Mouse (Mus musculus) lung, postnatal 0 days (tissue): ENCODE results near the gene Fam184a. TPM values are rescaled to one million over a fixed set of nuclear protein-coding genes. Genes with fewer than 3 reads are reported as not detected.

Experiments
- ATAC-seq: fragments of 200-750 bp; cut with Nextera tagmentation; 2 replicates; pipeline ENCODE4 v1.8.0; 2017; ENCODE audit warnings: moderate library complexity
- DNase-seq: peaks from one replicate; pipeline ENCODE4 v3.0.0-alpha.2; 2016; ENCODE audit warnings: low spot score
- H3K27ac ChIP-seq: fragments of 300-500 bp; sonication (generic); 2 replicates; pipeline ENCODE4 v1.5.1; 2014; ENCODE audit warnings: antibody characterized with exemption, mild to moderate bottlenecking, low read length, mixed read lengths
- H3K27me3 ChIP-seq: fragments of 300-500 bp; sonication (generic); replicated peaks from 2 replicates; pipeline ENCODE4 v1.6.1; 2014; ENCODE audit warnings: low read length, mixed read lengths; ENCODE audit not compliant: insufficient read depth
- H3K36me3 ChIP-seq: fragments of 300-500 bp; sonication (generic); 2 replicates; pipeline ENCODE4 v1.6.1; 2014; ENCODE audit warnings: low read length, mixed read lengths; ENCODE audit not compliant: insufficient read depth
- H3K4me1 ChIP-seq: fragments of 300-500 bp; sonication (generic); 2 replicates; pipeline ENCODE4 v1.6.1; 2014; ENCODE audit warnings: antibody characterized with exemption, low read depth, low read length, mixed read lengths; ENCODE audit not compliant: insufficient read depth
- H3K4me2 ChIP-seq: fragments of 300-500 bp; sonication (generic); replicated peaks from 2 replicates; pipeline ENCODE4 v1.6.1; 2014; ENCODE audit warnings: low read depth, mild to moderate bottlenecking, low read length, moderate library complexity, mixed read lengths
- H3K4me3 ChIP-seq: fragments of 300-500 bp; sonication (generic); 2 replicates; pipeline ENCODE4 v1.5.1; 2014; ENCODE audit warnings: low read depth, low read length
- H3K9ac ChIP-seq: fragments of 300-500 bp; sonication (generic); replicated peaks from 2 replicates; pipeline ENCODE4 v1.6.1; 2014; ENCODE audit warnings: low read depth, mild to moderate bottlenecking
- H3K9me3 ChIP-seq: fragments of 300-500 bp; sonication (generic); 2 replicates; pipeline ENCODE4 v1.6.1; 2016; ENCODE audit warnings: low read length, mixed read lengths
- CTCF ChIP-seq: IDR thresholded peaks from 2 replicates; pipeline ENCODE4 v1.5.1; 2016; ENCODE audit warnings: antibody characterized with exemption, mild to moderate bottlenecking
- EP300 ChIP-seq: IDR thresholded peaks from 2 replicates; pipeline ENCODE4 v1.6.1; 2016; ENCODE audit warnings: antibody characterized with exemption, mild to moderate bottlenecking, control low read depth
- WGBS: fragments of 180-500 bp; shearing (Covaris S2); extraction: QIAGEN DNeasy Blood & Tissue Kit; methylation state at CpG from one replicate; pipeline ENCODE4 v1.1.7; 2014; 5-methylcytosine and 5-hydroxymethylcytosine counted together
- polyA plus RNA-seq: library from polyadenylated mRNA; unstranded; fragments of >200 nt; fragmentation: Nextera tagmentation; extraction: Ambion mirVana; gene quantifications from 2 replicates; pipeline ENCODE4 v1.2.1, GENCODE M21; 2015

Fam184a gene
- polyA plus RNA-seq, 1 experiment from 2014 or later = 6.4 TPM

DNA sequence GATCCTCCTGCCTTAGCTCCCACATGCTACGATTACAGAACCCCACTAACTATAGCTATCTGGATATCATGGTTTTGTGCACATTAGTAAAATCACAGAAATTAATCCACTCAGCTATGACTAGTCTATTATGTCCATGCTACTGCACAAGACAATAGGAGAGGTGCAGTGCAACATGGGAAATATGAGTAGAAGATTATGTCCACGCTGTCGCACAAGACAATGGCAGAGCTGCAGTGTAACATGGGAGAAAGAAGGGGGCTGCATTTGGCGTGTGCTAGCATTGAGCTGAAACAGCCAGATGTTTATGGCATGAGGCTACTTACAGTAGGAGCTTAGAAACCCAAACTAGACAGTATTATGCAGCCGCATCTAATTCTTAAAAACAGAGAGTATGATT, 8.0 kb downstream of the Fam184a start:
- TF ChIP-seq EP300 = no peak
- no peak for TF ChIP-seq CTCF
- Histone ChIP-seq H3K27ac (no peak overlapping the region), H3K9ac (no peak overlapping the region), H3K4me2 (no peak overlapping the region), H3K4me3 (no peak overlapping the region), H3K27me3 (no peaks in the 10 kb centered on the region), H3K9me3 (no peaks in the 10 kb centered on the region), H3K36me3 (no peaks in the 10 kb centered on the region), H3K4me1 (no peaks in the 10 kb centered on the region)
- ATAC-seq (no peak), DNase-seq (no peak)
- 83% methylated on average over 5 of the region's 5 CpGs for WGBS

DNA sequence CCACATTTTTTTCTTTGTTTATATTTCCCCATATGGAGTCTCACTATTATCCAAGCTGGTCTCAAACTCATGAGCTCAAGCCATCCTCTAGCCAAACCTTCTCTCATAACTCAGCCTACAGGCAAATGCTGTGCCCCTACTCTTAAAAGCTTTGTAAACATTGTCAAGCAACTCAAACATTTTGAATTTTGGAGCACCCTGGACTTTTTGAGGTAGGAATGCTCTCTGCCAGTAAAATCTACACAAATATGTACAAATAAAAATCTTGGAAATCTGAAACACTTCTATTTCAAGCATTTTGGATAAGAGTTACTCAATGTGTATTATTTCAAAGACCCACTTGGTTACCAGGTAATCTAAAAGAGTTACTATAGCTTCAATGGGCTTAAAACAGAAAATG, 10.9 kb downstream of the Fam184a start:
- Histone ChIP-seq H3K27ac (no peak overlapping the region), H3K27me3 (no peaks in the 10 kb centered on the region), H3K9ac (no peak overlapping the region), H3K9me3 (no peaks in the 10 kb centered on the region), H3K36me3 (no peaks in the 10 kb centered on the region), H3K4me2 (no peak overlapping the region), H3K4me1 (no peaks in the 10 kb centered on the region), H3K4me3 (no peak overlapping the region)
- ATAC-seq (peak; percentile 61), DNase-seq (peak; percentile 61)
- no peak for TF ChIP-seq CTCF
- TF ChIP-seq EP300 = peak; percentile 77

DNA sequence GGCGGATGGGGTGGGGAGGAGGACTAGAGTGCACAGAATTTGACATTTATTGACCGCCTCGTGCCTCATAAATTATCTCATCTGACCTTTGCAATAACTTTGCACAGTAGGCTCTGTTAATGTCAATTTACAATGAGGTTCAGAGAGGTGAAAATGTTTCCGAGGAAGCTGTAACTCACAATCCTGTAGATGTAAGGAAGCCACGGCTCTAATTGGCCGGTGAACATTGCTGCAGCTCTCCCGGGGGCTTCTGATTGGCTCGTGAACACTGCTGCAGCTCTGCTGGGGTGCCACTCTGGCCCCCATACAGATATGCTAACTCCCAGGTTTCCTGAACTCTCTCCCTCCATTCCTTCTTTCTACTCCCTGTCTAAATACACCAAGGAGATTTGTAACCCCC, 12.1 kb downstream of the Fam184a start:
- Histone ChIP-seq H3K4me3 (no peak overlapping the region), H3K36me3 (no peaks in the 10 kb centered on the region), H3K27me3 (no peaks in the 10 kb centered on the region), H3K9me3 (no peaks in the 10 kb centered on the region), H3K27ac (no peak overlapping the region), H3K4me1 (no peaks in the 10 kb centered on the region), H3K4me2 (no peak overlapping the region), H3K9ac (no peak overlapping the region)
- TF ChIP-seq EP300 (no peak), CTCF (no peak)
- 88% methylated on average over 8 of the region's 8 CpGs for WGBS
- no peak for DNase-seq
- no peak for ATAC-seq

DNA sequence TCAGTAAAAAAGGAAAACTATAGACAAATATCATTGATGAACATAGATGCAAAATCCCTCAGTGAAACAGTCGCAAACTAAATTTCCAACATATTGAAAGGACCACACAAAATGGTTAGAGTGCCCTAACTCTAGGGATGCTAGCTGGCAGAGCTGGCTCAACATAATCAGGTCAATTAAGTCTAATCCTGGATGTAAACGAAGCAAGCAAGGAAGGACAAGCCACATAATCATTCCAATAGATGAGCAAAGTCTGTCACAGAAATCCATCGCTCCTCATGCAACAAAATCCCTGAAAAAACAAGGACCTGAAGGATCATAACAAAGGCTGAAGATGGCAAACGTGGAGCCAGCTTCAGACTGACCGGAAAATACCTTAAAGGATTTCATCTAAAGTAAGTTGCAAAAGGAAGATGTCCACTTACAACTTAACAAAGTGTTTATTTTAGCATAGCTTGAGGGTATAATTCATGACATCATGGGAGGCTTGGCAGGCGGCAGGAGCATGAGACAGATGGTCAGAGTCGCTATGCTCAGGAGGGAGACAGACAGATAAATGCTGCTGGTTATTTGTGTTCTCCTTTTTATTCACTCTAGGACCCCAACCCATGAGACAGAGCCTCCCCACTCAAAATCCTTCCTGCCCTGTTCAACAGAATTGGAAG, 15.6 kb downstream of the Fam184a start:
- WGBS = 55% methylated on average over 7 of the region's 7 CpGs
- DNase-seq (no peak), ATAC-seq (no peak)
- H3K36me3 ChIP-seq = no peaks in the 10 kb centered on the region
- H3K27ac ChIP-seq = no peak overlapping the region
- no peak overlapping the region for H3K4me2 ChIP-seq
- H3K4me3 ChIP-seq = no peak overlapping the region
- H3K4me1 ChIP-seq = peaks cover 4% of the 10 kb centered on the region; the same call in 1 of the 2 replicates
- TF ChIP-seq EP300 = no peak
- no peak for TF ChIP-seq CTCF
- H3K9me3 ChIP-seq = no peaks in the 10 kb centered on the region
- no peaks in the 10 kb centered on the region for H3K27me3 ChIP-seq
- H3K9ac ChIP-seq = no peak overlapping the region

DNA sequence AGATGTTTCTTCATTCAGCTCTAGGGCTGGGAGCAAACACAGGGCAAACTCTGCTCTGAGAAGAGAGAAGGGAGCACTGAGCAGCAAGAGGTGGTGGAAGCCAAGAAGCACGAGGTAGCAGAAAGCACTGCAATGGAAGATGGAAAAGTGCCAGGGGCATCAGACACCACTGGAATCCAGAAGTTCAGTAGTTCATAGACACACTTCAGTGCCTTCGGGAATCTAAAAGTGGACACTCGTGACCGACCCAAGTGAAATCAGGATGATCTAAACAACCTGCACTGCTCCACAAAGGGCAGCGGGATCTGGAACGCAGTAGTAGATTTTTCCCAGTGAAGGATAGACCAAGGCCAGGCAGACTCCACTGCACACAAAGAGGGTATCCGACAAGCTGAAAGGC, 18.6 kb downstream of the Fam184a start:
- H3K27me3 ChIP-seq = no peaks in the 10 kb centered on the region
- 67% methylated on average over 7 of the region's 7 CpGs for WGBS
- ATAC-seq (no peak), DNase-seq (no peak)
- no peaks in the 10 kb centered on the region for H3K9me3 ChIP-seq
- H3K4me1 ChIP-seq = peaks cover 4% of the 10 kb centered on the region; the same call in 1 of the 2 replicates
- no peaks in the 10 kb centered on the region for H3K36me3 ChIP-seq
- TF ChIP-seq EP300 (no peak), CTCF (no peak)
- H3K4me3 ChIP-seq = no peak overlapping the region
- H3K4me2 ChIP-seq = no peak overlapping the region
- no peak overlapping the region for H3K27ac ChIP-seq
- no peak overlapping the region for H3K9ac ChIP-seq

DNA sequence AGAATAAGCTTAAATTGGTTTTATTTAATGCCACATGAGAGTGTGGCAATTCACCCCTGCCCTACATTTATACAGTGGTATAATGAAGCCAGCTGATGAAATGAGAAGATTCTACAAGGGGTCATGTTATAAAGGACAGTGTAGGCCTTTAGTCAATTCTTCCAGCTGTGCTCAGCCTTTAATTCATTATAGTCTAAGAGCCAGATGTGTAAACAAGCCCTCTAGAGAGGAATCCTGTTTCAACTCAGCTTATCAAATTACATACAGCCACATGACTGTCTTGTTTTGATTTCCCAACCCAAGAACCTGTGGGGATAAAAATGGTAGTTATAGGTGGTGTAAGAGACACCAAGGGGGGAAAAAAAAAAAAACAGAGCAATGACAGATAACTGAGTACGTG, 22.0 kb downstream of the Fam184a start:
- no peaks in the 10 kb centered on the region for H3K36me3 ChIP-seq
- WGBS = 25% methylated on average over 1 of the region's 1 CpGs
- no peak overlapping the region for H3K4me3 ChIP-seq
- DNase-seq (no peak), ATAC-seq (no peak)
- no peak overlapping the region for H3K27ac ChIP-seq
- TF ChIP-seq EP300 (no peak), CTCF (no peak)
- no peaks in the 10 kb centered on the region for H3K9me3 ChIP-seq
- no peak overlapping the region for H3K9ac ChIP-seq
- no peak overlapping the region for H3K4me2 ChIP-seq
- H3K27me3 ChIP-seq = no peaks in the 10 kb centered on the region
- peaks cover 4% of the 10 kb centered on the region; the same call in 1 of the 2 replicates for H3K4me1 ChIP-seq

DNA sequence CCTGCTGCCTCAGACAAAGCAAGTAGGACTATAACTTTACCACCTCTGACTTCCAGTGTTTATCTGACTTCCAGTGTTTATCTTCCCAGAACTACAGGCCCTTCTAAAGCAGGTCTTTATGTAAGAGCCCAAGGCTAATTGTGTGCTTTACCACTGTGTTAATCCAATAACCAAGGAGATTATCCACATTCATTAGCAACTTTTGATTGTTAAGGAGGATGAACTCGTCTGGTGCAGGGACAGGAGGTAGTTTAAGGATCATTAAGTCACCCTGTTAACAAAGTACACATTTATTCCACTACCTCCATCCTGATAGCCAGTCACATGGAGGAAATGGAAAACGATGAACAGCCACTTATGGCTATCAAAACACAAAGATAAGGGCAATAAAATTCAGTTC, 25.6 kb downstream of the Fam184a start:
- no peak overlapping the region for H3K4me3 ChIP-seq
- TF ChIP-seq EP300 = no peak
- TF ChIP-seq CTCF = no peak
- H3K9me3 ChIP-seq = no peaks in the 10 kb centered on the region
- H3K4me2 ChIP-seq = no peak overlapping the region
- H3K36me3 ChIP-seq = no peaks in the 10 kb centered on the region
- DNase-seq (no peak), ATAC-seq (no peak)
- no peaks in the 10 kb centered on the region for H3K4me1 ChIP-seq
- no peaks in the 10 kb centered on the region for H3K27me3 ChIP-seq
- H3K9ac ChIP-seq = no peak overlapping the region
- H3K27ac ChIP-seq = no peak overlapping the region
- WGBS = 26% methylated on average over 2 of the region's 2 CpGs
